Mouse (Mus musculus): ENCODE measurements at regions not wholly inside any gene's neighbourhood (a gene's known extent, or its start where the extent isn't known, plus 50 kb on each side); places are given as distances from the start of the nearest gene placed in this dataset.
"Not testable (repeated sequence)": the region's sequence is repeated elsewhere in the genome, so short reads cannot be mapped to it uniquely, and the experiment has no call there.

DNA sequence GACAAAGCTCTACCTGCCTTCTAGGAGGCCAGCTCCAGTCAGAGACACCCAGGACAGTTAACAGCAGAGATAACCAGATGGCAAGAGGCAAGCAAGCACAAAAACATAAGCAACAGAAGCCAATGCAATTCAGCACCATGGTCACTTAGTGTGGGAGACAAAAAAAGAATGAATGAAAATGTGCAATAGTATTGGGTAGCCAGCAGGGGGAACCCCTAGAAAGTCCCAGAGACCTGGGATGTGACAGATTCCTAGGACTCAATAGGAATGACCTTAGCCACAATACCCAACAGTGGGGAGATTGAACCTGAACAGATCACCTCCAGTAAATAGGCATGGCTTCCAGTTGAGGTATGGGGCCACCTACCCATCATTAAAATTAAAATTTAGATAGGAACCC is 409.0 kb upstream of the St6gal2 start:
- DNase-seq: peak; percentile 7

DNA sequence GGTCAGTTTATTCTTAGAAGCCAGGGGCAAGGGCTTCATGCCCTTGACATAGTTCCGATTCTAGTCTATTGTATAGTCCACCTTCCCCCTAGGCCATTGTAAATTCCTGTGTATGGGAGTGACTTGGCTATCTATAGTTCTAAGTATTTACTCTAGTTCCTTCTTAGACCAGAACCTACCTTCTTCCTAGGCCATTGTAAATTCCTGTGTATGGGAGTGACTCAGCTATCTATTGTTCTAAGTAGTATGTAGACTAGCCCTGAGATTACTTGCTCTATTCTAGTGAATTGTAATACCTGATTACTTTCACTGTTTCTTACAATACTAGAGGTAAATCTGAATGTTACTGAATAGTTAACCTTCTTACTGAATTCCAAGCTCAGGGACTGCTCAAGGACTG is 405.0 kb upstream of the St6gal2 start:
- not testable (repeated sequence) for DNase-seq

DNA sequence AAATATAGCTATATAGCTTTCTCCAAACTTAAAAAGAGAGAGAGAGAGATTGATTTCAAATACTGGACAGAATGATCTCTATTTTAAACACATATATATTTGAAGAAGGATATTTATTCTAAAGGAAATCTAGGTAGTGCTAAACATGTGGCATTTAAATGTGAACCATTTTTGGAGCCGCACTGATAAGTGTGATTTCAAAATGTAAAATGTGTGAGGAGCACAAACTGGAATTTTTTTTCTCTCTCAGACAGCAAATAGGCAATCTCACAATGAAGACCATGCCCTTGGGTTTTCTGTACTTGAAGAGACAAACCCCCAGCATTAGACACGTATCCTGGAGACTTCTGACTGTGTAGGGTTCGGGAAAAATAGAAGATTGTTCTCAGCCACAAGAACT is 376.8 kb upstream of the St6gal2 start:
- DNase-seq: no peak

DNA sequence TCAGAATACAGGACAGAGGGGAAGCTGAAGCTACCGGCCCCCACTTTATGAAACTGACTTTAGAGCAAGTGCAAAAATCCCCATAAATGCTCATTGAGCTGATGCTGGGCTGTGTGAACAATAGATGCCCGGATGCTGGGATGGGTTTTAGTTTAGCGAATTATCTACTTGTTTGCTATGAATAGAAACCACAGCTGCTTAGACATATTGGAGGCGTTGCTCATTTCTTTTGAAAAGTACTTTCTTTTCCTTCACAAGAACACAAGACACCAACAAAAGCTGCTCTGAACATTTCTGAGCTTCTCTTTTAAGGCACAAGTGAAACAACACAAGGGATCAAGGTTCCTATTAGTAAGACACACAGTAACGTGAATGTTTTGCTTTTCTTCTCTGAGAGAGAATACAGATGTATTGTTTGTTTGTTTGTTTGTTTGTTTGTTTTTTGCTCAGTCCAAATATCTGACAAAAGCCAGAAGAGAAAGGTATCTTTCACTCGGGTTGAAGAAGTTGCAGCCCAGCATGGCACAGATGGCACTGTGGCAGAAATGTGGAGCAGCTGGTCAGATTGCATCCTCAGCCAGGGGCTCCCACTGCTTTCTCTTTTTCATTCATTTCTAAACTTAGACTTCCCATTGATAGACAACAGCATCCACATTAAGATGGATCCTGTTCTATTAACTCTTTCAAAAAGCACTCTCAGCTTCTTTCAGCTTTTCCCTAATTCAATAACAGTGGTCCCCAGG is 361.7 kb upstream of the St6gal2 start:
- no peak for DNase-seq

DNA sequence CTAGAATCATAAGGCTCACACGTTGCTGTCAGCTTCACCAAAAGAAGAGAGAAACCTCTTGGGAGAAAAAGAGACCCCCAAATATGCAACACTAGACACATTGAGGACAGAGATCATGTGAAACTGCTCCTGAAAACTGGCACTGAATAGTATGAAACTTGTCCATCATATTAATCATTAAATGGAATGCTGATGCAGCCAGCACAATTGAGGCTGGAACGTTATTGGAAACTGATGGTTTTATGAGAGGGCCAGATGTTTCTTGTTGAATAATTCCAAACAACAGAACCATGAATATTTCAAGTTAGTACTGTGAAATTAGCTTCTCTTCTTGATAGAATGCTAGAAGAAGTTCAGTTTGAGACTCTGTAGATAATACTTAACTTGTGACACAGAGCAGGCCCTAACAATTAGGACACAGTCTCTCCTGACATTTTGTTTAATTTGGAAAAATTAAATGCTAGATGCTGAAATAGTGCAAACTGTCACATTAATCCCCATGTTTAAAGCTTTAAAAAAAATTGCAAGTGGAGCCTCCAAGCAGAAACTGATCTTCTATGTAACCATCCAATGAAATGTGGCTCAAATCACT is 354.4 kb upstream of the St6gal2 start:
- DNase-seq: no peak

DNA sequence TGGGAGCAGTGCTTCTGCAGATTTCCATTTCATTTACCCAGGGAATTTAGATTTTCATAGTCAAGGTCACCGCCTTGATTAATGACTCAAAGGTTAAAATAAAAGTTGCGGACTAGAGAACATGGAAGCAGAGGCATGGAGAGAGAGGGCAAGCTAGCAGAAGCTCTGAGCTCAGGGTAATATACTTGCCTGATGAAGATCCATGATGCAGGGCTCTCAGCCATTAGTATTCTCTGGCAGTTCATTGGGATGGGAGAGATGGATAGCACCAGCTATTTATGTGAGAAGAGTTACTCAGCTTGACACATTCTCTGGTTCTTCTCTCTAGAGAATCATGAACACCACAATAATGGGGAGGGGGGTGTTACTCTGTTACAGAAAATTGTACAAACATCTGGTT is 341.7 kb upstream of the St6gal2 start:
- DNase-seq: no peak

DNA sequence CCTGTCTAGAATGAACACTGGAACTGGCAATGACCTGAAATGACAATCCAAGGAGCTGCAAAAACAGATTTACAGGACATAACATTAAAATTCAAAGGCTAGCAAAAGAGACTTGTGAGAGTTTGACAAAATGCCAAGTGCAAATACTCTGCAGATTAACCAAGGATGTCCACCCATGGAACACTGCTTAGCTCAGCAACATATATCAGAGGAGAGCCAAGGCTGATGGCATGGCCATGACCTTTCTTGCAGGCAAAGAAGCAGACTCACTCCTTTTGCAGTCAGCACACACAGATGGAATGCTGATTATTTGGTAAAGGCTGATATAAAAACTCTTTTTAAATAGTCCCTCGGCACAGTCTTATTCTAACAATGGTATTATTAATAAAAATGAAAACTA is 320.3 kb upstream of the St6gal2 start:
- DNase-seq: peak; percentile 77

DNA sequence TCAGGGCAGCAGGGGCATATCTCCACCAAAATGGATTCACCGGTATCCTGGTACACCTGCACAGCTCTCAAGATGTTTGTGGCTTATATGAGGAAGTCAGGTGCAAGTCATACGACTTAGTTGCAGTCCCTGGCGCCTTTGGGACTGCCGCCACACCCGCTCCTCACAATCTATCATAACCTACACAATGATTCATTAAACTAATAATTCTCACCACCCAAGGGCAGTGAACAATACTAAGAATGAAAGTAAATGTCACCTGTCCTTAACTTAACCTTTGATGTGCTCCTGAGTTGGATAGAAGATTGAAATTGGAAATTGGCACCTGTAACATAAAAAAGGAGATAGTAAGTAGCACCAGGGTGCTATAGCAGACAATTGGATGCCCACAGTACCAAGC is 315.1 kb upstream of the St6gal2 start:
- not testable (repeated sequence) for DNase-seq

All from adrenal gland, postnatal 14 days (tissue).